Mouse (Mus musculus) kidney, postnatal 25 days (tissue): ENCODE measurements around the gene Ift20.
"Not testable (repeated sequence)": the region's sequence is repeated elsewhere in the genome, so short reads cannot be mapped to it uniquely, and the experiment has no call there.

Source experiments
- DNase-seq, 2 experiments: peaks; one replicate each; pipeline ENCODE4 v3.0.0; 2021; ENCODE audit warnings: mixed read lengths in 2 of 2

Gene Ift20

DNA sequence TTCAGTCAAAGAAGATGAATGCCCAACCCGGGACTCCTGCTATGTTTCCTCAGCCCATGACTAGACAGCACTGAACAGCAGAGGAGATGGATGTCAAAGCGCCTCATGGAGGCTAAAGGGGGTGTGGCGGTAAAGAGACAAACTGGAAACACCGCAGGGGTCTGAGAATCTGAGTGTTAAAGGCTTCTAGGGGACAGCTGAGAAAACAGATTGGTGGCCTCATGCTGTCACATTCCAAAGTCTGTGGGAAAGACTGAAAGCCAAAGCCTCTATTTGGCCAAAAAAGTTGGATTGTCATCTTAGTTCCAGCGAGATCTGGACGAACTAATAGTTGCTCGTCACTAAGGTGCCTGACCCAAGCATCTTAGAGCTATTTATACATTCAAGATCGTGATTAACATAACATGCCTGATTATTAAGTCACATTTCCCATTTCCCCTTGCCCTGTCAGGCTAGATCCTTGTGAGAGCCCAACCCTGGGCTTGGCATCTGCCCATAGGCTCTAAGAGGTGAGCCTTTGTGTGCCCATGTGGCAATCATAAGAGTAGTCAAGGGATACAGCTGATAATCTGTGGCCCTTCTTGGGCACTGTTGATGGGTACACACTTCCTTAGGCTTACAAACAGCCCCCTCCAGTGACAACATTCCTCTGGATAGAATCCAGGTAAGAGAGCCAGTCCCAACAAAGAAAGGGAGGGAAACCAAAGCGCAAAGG is 12.8 kb upstream of the Ift20 start:
- no peak for DNase-seq

DNA sequence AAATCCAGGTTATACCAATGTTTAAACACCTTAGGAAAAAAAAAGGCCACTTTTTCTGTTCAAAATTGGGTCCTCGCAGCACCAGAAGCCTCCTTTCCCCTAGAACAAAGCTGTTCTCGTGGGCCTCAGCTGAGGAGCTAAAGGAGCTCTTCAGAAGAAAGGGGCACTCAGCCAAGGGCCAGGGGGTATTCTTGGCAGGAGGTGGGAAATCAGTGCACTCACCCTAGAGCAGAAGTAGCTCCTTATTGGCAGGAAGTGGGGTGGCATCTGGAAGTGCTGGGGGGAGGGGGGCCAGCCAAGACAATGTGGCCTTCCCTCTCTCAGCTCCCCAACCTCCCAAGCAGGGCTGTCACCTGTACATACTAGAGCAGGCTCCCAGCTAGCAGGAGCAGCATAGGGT is 11.3 kb upstream of the Ift20 start:
- DNase-seq: peak in 1 of 2 experiments; percentile 44

DNA sequence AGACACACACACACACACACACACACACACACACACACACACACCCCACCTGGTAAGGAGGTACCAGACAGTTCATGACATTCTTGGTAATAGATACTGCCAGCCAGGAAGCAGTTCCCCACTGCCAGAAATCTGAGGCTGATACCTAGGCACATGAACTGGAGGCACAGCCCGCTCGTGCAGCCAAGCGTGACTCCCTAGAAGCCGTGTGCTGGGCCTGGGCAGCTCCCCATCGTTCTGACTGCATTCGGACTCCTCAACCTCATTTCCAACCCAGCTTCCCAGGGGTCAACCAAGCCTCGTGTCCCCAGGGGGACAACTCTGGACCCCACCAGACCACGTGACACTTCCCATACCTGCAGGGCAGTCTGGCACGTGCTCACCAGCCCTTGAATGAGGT is 7.4 kb upstream of the Ift20 start:
- no peak for DNase-seq

DNA sequence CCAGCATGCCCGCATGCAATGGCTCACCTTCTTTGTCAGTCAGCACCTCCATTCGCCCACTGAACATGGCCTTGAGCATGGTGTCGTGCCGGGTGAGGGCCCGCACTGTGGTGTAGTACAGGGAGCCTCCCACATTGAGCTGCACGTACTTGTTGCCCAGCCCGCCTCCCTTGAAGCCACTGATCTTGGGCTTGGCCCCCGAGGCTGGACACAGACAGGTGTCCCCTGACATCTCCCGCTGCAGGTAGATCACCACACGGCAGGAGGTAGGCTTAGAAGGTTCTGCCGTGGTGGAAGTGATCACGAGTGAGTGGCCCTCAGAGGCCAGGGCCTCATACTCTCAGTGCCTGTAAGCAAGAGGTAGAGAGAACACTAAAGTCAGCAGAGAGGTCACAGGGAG is 6.2 kb upstream of the Ift20 start:
- no peak for DNase-seq

DNA sequence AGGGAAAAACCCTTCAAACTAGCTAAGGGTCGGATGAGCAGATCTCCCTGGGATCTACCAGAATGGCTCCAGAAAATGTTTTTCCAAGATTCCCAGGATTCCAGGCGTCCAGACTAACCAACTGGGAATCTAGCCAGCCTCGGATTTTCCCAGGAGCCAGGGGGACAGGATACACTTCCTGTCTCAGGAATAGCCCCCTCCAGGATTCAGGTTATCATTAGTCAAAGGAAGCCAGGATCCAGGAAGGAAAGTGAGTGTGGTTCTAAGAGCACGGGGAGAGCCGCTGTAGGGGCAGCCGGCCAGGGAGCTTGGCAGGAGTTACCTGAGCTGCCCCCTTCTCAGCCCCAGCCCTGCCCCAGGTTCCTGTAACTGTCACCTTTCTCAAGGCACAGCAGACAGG is 5.1 kb upstream of the Ift20 start:
- DNase-seq: peak; percentile 80 to 81

DNA sequence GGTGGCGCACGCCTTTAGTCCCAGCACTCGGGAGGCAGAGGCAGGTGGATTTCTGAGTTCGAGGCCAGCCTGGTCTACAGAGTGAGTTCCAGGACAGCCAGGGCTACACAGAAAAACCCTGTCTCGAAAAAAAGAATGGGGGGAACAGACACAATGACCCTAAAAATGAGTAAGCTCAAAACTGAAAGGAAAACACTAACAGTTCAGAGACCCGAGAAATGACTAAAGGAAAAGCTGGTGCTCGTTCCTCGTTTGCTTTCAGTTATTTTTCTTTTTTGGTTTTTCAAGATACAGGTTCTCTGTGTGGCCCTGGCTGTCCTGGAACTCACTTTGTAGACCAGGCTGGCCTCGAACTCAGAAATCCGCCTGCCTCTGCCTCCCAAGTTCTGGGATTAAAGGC is 4.6 kb upstream of the Ift20 start:
- DNase-seq: not testable (repeated sequence)

DNA sequence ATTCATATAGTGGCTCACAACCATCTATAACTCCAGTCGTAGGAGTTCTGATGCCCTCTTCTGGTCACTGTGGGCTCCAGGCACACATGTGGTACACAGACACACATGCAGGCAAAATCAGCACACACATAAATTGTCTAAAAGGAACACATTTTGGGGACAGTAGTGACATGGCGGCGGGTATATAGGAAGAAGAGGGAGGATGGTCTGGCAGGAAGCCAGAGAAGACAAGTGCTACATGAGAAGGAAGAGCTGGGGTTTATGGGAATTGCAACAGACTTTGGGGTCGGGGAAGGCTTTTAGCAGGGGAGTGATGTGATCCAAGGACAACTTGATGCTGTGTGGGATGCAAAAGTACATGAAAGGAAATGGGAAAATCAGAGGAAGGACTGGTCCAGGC is 1.6 kb upstream of the Ift20 start:
- DNase-seq: peak; percentile 23 to 39

DNA sequence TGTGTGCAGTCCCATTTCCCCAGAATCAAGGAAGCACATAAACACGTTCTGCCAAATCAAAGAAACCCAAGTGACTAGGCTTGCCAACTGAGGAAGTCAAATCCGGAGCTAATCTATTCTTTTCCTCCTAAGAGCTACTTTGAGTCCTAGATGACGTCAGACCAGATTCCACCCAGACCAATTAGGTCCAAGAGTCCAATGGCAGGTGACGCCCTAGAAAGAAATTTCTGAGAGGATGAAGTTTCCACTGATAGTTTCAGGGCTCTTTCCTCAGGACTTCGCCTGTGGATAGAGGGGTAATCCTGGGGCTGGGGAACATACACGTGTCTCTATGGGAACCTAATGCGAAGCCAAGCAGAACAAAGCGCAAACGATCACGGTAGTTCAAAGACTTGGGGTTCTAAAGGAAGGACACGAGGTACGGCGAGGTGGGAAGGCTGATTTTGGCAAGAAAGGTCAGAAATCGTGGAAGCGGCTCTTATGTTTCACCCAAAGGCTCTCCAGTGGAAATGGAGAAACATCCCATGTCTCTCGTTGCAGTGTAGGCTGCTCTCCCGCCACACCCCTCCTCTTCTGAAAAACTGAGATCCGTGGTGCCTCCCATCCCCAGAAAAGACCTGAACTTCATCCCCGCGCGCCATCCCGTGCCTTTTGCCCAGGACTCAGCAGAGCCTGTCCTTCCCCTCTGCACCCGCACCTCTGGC is 633 bp upstream of the Ift20 start:
- peak; percentile 54 to 66 for DNase-seq

DNA sequence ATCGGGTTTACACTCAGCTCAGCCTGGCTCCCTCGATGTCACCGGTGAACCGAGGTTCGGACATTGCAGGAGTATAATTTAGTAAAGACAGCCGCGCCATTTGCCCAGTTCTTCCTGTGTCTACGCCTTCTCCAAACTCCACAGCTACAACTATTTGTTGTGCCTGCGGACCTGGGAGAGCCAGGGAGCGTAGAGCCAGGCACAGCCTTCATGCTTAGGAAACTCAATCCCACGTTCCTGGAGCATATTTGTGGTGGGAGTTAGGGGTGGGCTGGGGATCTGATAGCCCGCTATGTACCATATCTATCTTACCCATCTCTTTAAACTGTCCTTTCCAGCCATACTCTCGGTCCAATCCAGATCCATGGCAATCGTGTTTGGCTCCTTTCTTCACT is 526 bp downstream of the Ift20 start:
- no peak for DNase-seq

DNA sequence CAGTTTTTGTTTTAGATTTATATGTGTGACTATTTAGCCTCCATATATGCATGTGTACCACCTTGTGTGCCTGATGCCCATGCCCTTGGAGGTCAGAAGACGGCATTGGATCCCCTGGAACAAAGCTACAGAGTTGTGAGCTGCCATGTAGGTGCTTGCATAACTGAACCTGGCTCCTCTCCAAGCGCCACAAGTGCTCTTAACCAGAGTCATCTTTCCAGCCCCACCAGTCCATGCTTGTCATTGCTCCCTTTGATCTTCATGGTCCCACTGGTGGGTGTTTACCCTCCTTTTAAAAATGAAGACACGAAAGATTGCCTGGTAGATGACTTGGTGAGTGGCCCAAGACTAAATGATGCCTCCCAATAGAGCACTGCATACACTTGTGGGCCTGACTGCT is 4.2 kb downstream of the Ift20 start:
- peak; percentile 36 to 52 for DNase-seq

DNA sequence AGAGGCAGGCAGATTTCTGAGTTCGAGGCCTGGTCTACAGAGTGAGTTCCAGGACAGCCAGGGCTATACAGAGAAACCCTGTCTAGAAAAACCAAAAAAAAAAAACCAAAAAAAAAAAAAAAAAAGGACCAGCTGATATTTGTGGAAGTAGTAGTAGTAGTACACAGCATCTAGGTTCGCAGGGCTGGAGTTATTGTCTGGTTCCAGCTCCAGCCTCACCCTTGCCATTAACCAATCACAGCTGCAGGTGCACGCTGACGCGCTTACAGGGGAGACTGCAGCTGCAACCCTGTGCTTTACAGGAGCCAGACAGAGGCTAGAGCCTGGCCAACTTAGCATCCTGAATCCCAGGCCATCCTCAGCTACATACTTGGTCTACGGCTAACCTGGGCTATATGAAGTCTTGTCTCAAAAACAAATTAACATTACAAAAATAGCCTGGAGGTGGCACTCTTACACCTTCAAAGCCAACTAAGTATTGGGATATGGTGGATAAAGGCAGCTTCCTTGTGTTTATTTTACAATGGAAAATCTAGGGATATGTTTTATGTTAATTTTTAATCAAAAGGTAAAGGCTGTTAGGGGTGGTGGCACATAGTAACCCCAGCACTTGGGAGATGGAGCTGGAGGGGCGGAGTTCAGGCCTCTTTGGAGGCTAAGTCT is 8.4 kb downstream of the Ift20 start:
- DNase-seq: no peak

DNA sequence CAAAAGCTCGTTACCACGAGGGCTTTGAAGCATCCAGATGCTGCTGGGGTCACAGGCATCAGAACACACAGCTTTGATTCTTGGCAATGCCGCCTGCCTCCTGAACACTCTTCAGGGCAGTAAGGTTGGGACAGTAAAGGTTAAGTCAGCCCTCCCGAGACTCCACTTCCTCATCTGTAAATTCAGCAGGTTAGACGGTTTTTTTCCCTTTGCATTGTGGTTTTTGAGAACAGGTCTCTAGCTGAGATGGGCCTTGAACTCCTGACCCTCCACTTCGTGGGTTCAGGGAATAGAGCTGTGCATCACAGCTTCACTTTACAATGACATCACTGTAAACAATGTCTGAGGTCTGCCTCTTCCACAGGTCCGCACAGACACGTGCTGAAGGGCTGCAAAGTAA is 9.0 kb downstream of the Ift20 start:
- no peak for DNase-seq

DNA sequence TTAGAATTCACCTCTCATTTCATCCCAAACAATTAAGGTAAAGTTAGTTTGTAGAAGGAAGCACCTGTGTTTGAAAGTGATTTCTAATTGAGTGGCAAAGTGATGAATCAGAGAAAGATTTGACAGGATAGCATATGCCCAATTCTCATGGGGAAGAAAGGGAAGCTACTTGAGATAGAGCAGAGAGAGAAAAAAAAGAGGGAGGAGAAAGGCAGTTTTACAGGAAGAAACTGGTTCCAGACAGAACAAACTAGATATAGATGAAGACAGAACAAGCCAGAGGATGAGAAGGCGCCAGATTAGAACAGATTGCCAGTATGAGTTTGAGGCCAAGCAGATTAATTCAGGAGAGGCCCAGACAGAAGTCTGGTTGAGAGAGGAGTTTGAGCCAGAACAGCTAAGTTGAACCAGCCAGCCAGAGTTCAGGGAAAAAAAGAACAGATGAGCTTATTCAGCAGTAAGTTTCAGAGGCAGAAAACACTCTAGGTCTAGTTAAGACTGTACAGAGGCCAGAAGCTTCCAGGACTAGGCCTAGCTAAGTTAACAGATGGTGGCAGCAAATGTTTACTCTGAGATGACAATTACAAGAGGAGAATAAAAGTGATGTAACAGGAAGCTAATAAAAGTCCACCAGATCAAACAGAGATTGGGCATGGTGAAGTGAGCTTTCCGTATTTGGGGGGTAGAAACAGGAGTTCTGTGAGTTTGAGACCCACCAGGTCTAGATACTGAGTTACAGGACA is 11.7 kb downstream of the Ift20 start:
- DNase-seq: no peak

DNA sequence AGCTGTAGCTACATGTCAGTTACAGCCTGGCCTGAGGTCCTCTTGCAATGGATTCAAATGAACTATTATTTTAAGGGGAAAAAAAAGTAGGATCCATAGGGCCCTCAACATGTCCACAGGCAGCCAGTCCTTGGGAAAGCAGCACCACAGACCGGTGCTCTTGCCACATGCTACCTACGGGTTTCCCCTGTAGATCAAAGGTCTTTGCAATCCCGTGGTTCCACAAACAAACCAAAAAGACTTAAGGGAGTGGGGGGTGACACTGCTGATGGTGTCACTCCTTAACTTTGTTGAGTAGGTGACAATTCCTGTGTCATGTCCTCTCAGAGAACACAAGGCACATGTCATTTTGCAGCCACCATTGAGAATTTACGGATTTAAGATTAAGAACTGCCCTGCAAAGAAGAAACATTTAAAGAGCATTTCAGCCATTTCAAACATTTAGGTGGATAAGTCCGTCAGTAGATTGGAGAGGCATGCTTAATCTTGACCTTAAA is 13.4 kb downstream of the Ift20 start:
- no peak for DNase-seq

DNA sequence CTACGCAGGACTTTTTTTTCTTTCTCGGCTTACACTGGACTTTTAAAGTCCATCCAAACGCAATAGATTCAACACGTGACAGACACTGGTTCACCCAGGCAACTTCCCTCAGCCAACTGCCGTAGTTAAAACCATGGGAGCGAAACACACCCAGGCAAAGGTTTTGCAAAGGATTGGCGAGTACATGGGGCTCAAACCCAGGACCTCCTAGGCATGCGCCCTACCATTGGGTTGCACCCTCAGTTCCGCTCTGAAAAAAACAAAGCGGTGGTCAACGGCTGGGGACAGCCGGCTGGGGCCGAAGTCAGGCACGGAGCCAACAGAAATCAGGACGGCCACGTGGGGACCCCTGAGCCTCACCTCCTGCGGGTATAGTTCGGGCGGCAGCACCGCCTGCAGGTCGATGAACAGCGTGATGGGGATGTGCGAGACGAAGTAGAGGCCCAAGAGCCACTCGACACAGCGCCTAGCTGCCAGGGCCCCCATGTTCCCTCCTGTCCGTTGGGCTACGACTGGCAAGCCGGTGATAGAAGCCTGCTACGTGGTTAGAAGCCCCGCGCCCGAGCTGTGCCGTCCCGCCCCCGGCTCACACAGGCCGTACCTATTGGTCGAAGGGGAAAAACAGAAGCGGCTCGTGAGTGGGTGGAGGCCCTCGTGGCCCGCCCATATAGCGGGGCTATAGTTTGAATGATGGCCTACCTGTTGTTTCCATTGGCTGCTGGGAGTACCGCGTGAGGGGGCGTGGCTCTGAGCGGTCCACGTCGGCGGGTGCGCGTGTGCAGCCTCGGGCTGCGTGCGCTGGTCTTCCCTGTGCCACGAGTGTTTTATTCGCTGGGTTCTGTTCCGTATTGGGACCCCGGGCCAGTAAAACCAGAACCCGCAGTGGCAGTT is 14.3 kb downstream of the Ift20 start, which contains the start of gene Tmem97:
TSS of gene Tmem97 (minus strand) at position 610 of the 891 bp plus-strand sequence.
- peak; percentile 97 to 99 for DNase-seq

DNA sequence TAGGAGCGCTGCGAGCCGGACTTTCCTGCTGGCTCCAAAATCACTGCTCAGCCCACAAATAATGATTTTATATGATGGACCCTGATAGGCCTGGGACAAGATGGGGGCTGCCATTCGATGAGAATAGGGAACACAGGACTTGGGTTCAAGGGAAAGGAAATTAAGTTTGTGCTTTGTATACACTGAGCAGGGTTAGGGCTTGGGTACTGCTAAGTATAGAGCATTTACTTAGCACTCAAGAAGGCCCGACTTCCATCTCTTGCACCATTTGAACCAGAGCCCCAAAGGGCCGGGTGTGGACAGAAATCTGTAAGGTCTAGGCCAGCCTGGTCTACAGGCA is 14.9 kb downstream of the Ift20 start:
- no peak for DNase-seq

DNA sequence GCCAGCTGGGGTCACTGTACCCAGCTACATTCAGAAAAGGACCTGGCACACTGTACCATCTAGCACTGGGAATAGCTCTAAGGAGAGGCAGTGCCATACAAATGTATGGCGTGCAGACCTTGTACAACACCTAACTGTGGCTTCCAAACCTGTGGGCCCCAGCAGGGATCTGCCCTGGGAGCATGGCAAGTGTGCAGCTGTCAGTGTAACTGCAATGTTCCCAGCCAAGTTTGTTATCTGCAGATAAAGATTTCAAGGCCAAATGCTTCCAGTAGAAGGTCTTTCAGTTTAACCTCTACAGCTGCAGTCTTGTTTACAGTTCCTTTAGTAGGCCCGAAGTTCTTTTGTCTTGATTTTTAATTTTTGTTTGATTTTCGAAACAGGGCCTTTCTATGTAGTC is 19.5 kb downstream of the Ift20 start:
- DNase-seq: no peak

DNA sequence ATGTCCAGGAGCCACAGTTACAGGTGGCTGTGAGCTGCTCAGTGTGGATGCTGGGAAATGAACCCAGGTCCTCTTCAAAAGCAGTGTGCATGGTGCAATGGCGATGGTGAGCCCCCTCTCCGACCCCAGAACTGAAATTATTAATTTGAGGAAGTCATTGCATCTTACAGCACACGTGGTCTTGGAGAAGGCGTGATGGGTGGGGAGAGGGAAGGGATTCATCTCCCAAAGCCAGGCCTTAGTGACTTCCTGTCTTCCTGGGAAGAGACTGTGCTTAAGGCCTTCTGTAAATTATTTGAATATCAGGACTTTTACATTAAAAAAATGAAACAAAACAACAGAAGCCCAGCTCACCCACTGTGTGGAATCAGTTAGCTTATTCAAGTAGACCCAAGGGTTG is 19.9 kb downstream of the Ift20 start:
- no peak for DNase-seq

DNA sequence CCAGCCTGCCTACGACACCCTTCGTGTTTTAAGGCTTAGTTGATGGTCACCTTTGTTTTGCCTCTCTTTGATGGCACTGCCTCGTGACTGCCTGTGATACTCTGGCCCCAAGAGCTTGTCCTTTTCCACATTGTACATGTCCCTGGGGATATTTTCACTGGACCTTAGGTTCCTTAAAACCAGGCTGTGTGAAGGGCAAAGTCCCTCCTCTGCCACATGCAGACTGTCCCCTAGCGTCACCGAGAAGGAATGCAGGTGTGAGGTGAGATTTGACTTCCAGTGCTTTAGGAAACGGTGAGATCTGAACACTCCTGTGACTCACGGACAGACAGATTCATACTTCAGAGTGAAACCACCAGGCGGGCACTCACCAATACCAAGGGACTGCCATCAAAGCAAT is 21.1 kb downstream of the Ift20 start:
- peak; percentile 58 to 71 for DNase-seq

DNA sequence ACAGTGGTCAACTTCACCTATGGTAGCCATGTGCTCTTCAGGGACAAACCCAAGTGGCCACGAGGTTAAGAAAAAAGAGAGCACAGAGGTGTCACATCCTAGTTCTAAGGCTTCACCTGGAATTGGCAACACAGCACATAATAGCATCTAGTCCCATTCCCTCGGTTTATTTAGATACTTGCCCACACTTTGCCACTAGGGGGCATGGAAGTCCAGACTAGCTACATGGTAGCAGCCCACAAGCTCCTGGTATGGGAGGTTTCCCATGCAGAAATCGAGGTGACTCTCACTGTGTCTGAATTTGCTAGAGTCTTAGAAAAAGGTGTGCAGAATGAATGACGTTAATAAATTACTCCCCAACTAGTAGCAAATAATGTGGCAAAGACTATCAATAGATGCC is 24.3 kb downstream of the Ift20 start:
- DNase-seq: peak; percentile 80 to 90

DNA sequence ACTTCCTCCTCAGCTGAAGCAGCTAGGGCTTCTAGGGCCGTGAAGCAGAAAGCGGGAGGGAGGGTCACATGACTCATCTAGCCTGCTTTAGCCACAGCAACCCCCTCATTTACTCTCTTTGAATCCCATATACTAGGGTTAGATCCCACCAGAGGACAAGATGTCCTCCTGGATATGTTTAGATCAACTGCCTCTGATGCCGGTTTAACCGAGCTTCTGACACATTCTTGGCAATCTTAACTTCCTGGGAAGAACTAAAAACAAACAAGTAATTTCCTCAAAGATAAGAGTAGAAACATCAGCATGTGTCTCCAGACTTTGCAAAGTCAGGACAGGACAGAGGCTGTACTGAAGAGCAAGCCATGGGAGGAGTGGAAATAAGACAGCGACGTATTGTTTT is 30.6 kb downstream of the Ift20 start:
- peak; percentile 45 to 78 for DNase-seq

DNA sequence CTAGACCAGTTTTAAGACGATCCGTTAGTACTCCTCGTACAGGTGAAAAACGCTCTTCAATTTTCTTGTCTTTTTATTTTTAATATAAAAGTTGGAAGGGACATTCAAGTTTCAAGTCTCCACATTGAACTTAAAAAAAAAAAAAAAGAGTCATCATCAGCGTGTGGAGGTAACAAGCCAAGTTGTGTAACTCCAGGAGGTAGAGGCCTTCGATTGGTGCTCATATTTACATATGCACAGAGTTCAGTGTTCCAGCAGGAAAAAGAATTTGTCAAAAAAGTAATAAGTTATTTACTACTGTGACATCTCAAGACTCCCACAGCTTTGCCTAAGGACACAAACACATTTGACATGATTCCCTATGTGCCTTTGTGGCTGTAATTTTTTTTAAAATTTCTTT is 31.5 kb downstream of the Ift20 start:
- DNase-seq: no peak
